Mouse (Mus musculus) liver, embryonic 11.5 days (tissue): ENCODE results near the gene Rchy1. TPM values are rescaled to one million over a fixed set of nuclear protein-coding genes. Genes with fewer than 3 reads are reported as not detected.
"Not testable (repeated sequence)": the region's sequence is repeated elsewhere in the genome, so short reads cannot be mapped to it uniquely, and the experiment has no call there.

Source experiments
- ATAC-seq: fragments of 200-750 bp; cut with Nextera tagmentation; replicated peaks from 2 replicates; pipeline ENCODE4 v1.8.0; 2017; ENCODE audit warnings: moderate number of reproducible peaks, mild to moderate bottlenecking, moderate TSS enrichment, moderate library complexity; ENCODE audit not compliant: low FRiP score
- DNase-seq: peaks from one replicate; pipeline ENCODE4 v3.0.0-alpha.2; 2017; ENCODE audit warnings: low spot score
- H3K27ac ChIP-seq: fragments of 300-500 bp; sonication (generic); 2 replicates; pipeline ENCODE4 v1.5.1; 2014; ENCODE audit warnings: mild to moderate bottlenecking, low read depth, low read length, control low read depth
- H3K27me3 ChIP-seq: fragments of 300-500 bp; sonication (generic); replicated peaks from 2 replicates; pipeline ENCODE4 v1.6.1; 2014; ENCODE audit warnings: low read length, mixed read lengths; ENCODE audit not compliant: control insufficient read depth, insufficient read depth
- H3K36me3 ChIP-seq: fragments of 300-500 bp; sonication (generic); 2 replicates; pipeline ENCODE4 v1.6.1; 2014; ENCODE audit warnings: mild to moderate bottlenecking, low read length, moderate library complexity, mixed read lengths; ENCODE audit not compliant: control insufficient read depth, insufficient read depth
- H3K4me1 ChIP-seq: fragments of 300-500 bp; sonication (generic); replicated peaks from 2 replicates; pipeline ENCODE4 v1.6.1; 2014; ENCODE audit warnings: low read length, mixed read lengths; ENCODE audit not compliant: control insufficient read depth, insufficient read depth
- H3K4me2 ChIP-seq: fragments of 300-500 bp; sonication (generic); 2 replicates; pipeline ENCODE4 v1.6.1; 2014; ENCODE audit warnings: mild to moderate bottlenecking, control low read depth, moderate library complexity
- H3K4me3 ChIP-seq: fragments of 300-500 bp; sonication (generic); 2 replicates; pipeline ENCODE4 v1.5.1; 2014; ENCODE audit warnings: low read depth, low read length, control low read depth
- H3K9ac ChIP-seq: fragments of 300-500 bp; sonication (generic); 2 replicates; pipeline ENCODE4 v1.6.1; 2014; ENCODE audit warnings: low read depth, low read length, control low read depth
- H3K9me3 ChIP-seq: fragments of 300-500 bp; sonication (generic); 2 replicates; pipeline ENCODE4 v1.6.1; 2016; ENCODE audit warnings: low read length, inconsistent platforms, mixed read lengths; ENCODE audit not compliant: control insufficient read depth
- WGBS: fragments of 180-500 bp; shearing (Covaris S2); extraction: QIAGEN DNeasy Blood & Tissue Kit; methylation state at CpG from one replicate; pipeline ENCODE4 v1.1.7; 2014; 5-methylcytosine and 5-hydroxymethylcytosine counted together
- polyA plus RNA-seq: library from polyadenylated mRNA; unstranded; fragments of >200 nt; fragmentation: Nextera tagmentation; extraction: Ambion mirVana; gene quantifications from 2 replicates; pipeline ENCODE4 v1.2.1, GENCODE M21; 2014

Rchy1 gene
- polyA plus RNA-seq, 1 experiment from 2014 or later, result 46.9 TPM

DNA sequence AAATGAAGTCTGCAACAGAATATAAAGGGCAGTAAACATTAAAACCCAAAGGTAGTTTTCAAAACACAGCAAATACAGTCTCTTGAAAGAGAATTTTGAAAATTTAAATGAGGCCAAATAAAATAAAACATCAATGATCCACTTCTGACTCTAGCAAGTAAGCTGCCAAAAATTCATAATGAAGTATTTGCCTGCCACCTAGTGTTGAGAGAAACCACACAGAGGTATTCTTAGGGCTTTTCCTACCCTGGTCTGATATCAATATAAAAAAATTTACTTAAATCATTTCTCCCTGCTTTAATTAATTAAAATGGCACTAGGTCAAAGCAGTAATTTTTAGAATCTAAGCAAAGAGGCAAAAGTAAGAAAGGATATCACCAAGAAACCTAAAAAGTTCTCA is 11.5 kb downstream of the Rchy1 start:
- Histone ChIP-seq H3K9me3 (no peaks in the 10 kb centered on the region), H3K27me3 (no peaks in the 10 kb centered on the region), H3K27ac (no peak overlapping the region), H3K9ac (no peak overlapping the region), H3K4me2 (no peak overlapping the region), H3K36me3 (peaks cover 25% of the 10 kb centered on the region; the same call in 1 of the 2 replicates), H3K4me3 (no peak overlapping the region), H3K4me1 (no peaks in the 10 kb centered on the region)
- no peak for DNase-seq
- ATAC-seq, result no peak

DNA sequence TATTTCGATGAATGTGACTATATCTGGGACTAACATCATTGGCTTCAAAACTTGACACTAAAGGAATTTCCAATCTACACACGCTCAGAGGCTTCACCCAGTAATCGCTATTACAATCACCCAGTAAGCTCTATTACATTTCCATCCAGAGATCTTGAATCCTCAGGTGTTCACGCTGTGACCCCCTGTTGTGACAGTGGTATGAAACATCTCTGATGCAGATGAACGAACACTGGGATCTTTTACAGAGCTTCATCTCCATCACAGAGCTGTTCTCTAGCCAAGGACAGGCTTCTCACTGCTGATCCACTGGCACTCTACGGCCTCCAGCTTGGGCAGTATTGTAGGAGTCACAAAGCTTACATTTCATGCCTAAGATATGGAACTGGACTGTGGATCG is 13.4 kb downstream of the Rchy1 start:
- Histone ChIP-seq H3K27ac (no peak overlapping the region), H3K36me3 (peaks cover 25% of the 10 kb centered on the region; the same call in 1 of the 2 replicates), H3K4me3 (no peak overlapping the region), H3K4me1 (no peaks in the 10 kb centered on the region), H3K9ac (no peak overlapping the region), H3K27me3 (no peaks in the 10 kb centered on the region), H3K4me2 (no peak overlapping the region), H3K9me3 (no peaks in the 10 kb centered on the region)
- ATAC-seq, result no peak
- no peak for DNase-seq
- WGBS, result 92% methylated on average over 7 of the region's 7 CpGs

DNA sequence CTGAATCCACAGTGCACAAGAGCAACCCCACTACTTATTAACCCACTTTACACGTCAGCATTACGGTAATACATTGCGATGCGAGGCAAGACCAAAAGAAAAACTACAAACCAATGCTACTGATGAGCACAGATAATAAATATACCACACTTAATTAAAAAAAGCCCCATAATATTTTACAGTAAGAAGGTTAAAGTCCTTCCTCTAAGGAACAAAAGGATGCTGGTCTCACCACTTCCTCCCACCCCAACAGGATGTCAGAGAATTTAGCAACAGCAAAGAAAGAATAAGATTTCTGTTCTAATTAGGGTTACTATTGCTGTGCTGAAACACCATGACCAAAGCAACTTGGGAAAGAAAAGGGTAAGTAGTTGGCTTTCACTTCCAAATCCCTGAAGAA is 15.9 kb downstream of the Rchy1 start:
- Histone ChIP-seq H3K4me3 (no peak overlapping the region), H3K27me3 (no peaks in the 10 kb centered on the region), H3K9ac (no peak overlapping the region), H3K4me2 (no peak overlapping the region), H3K36me3 (peaks cover 20% of the 10 kb centered on the region; the same call in 1 of the 2 replicates), H3K9me3 (no peaks in the 10 kb centered on the region), H3K4me1 (no peaks in the 10 kb centered on the region), H3K27ac (no peak overlapping the region)
- WGBS, result 97% methylated on average over 4 of the region's 4 CpGs
- ATAC-seq (no peak), DNase-seq (no peak)

DNA sequence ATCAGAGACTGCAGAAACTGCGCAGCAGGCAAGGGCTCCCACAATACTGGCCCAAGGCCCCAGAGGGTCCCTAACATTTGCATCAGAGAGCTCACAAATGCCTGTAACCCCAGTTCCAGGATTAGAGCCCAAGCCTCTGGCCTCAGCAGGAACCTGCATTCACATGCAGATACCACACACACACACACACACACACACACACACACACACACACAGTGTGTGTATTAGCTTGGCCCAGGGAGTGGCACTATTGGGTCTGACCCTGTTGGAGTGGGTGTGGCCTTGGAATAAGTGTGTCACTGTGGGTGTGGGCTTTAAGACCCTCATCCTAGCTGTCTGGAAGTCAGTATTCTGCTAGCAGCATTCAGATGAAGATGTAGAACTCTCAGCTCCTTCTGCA is 17.3 kb downstream of the Rchy1 start:
- ATAC-seq, H3K9ac ChIP-seq, H3K4me1 ChIP-seq, H3K27ac ChIP-seq, H3K4me2 ChIP-seq, H3K4me3 ChIP-seq, DNase-seq, H3K9me3 ChIP-seq, H3K27me3 ChIP-seq: not testable (repeated sequence)
- WGBS, result 89% methylated on average over 1 of the region's 1 CpGs
- H3K36me3 ChIP-seq, result peaks cover 17% of the 10 kb centered on the region; the same call in 1 of the 2 replicates

DNA sequence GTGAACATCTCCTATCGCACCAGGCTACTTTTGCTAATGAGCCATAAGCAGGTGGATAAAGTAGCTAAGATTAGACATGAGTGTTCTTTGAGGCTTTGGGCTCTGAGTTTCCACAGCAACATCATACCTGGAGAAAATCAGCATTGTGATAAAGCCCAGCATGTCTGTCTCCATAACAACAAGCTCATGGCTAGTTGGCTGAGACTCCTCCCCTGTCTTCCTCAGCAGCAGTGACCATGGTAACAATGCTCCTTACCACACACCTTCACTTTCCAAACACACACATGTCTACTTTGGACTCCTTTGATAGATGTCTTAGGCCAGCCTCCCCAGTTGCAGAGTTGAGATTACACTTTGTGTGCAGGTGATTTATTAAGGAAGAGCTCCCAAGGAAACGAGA is 49.6 kb downstream of the Rchy1 start:
- Histone ChIP-seq H3K4me3 (no peak overlapping the region), H3K36me3 (no peaks in the 10 kb centered on the region), H3K9me3 (no peaks in the 10 kb centered on the region), H3K4me1 (no peaks in the 10 kb centered on the region), H3K4me2 (no peak overlapping the region), H3K9ac (no peak overlapping the region), H3K27me3 (no peaks in the 10 kb centered on the region), H3K27ac (no peak overlapping the region)
- no peak for ATAC-seq
- 71% methylated on average over 2 of the region's 2 CpGs for WGBS
- no peak for DNase-seq

DNA sequence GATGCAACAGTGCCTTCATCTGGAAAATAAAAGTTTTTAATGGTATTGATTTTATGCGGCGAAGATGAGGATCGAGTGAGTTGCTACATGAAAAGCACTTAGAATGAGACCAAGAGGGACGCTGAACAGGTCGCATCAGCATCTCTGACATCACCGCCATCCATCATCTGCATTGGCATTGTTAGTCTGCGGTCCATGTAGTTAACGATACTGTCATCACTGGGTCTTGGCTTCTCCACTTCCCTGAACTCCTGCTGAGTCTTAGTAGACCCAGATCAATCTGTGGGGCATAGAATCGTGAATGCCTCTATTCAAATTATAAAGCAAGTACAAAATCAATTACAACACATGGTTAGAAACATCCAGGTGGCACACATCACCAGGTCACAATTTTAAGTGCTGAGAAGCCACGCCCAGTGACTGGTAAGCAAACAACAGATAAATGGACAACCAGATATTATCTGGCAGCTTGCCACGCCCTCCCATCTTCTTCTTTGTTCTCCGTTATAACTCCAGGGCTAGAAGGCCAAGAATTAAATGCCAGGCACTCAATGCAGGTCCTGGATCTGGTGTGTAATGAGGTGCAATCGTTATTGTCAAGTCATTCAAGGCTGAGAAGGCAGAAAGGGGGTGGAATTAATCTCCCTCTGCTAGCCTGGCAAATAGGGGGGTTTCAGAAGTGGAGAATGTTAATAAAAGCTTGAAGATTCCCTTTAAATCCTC is 51.3 kb downstream of the Rchy1 start:
- DNase-seq (no peak), ATAC-seq (no peak)
- Histone ChIP-seq H3K27me3 (no peaks in the 10 kb centered on the region), H3K9ac (no peak overlapping the region), H3K4me1 (no peaks in the 10 kb centered on the region), H3K4me3 (no peak overlapping the region), H3K27ac (no peak overlapping the region), H3K9me3 (no peaks in the 10 kb centered on the region), H3K36me3 (no peaks in the 10 kb centered on the region), H3K4me2 (no peak overlapping the region)
- WGBS, result 87% methylated on average over 13 of the region's 13 CpGs

DNA sequence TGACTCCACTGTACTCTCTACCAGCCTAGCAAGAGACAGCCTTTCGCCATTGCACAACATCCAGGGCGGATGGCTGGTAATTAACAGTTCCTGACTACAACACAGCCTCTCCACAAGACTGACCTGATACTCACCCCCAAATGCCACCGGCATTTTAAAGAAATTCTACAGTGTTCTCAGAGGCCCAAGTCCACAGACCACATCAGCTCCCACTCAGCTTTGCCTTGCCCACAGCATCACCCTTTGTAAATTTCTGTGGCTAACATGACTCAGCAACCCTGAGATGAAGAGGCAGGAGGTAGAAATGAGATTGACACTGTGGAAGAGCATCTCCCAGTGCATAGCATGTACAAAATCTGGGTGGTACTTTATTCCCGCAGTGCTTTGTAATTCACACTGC is 52.3 kb downstream of the Rchy1 start:
- H3K4me2 ChIP-seq, result no peak overlapping the region
- H3K27me3 ChIP-seq, result no peaks in the 10 kb centered on the region
- DNase-seq (no peak), ATAC-seq (no peak)
- H3K27ac ChIP-seq, result no peak overlapping the region
- H3K4me3 ChIP-seq, result no peak overlapping the region
- H3K36me3 ChIP-seq, result no peaks in the 10 kb centered on the region
- H3K9ac ChIP-seq, result no peak overlapping the region
- 94% methylated on average over 4 of the region's 4 CpGs for WGBS
- no peaks in the 10 kb centered on the region for H3K4me1 ChIP-seq
- no peaks in the 10 kb centered on the region for H3K9me3 ChIP-seq

DNA sequence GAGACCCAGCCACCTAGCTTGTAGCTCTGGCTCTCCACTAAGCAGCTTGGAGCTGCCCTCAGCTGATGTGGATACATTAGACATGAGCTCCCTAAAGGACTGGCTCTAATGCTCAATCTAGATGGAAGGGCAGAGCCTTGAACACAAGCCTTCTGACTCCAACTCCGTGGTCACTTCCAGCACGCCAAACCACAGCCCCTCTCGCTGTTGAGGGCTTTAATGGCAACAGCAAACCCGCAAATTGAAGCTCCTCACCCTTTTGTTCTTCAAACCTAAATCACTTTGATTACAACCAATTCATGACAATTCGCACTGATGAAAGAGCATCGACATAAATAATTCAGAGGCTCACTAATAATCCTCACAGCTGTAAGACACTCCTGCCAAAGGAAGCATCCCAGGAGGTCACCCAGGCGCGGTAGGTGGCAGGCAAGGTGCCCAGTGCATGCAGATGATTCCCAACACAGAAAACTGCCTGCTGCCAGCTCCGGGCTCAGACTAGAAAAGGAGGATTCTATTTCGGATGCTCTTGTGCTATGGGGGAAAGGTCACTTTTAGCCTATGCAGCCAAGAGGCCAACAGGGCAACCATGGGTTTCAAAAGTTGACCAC is 53.8 kb downstream of the Rchy1 start:
- Histone ChIP-seq H3K9me3 (no peaks in the 10 kb centered on the region), H3K36me3 (no peaks in the 10 kb centered on the region), H3K9ac (no peak overlapping the region), H3K27ac (no peak overlapping the region), H3K4me3 (no peak overlapping the region), H3K4me1 (no peaks in the 10 kb centered on the region), H3K4me2 (no peak overlapping the region), H3K27me3 (no peaks in the 10 kb centered on the region)
- DNase-seq (no peak), ATAC-seq (no peak)
- 71% methylated on average over 10 of the region's 10 CpGs for WGBS
